Mouse (Mus musculus): Measurements from ENCODE around the gene Dctn1. TPM values are rescaled to one million over a fixed set of nuclear protein-coding genes. Genes with fewer than 3 reads are reported as not detected.

The Dctn1 gene
- polyA plus RNA-seq, 1 experiment: 83.0 TPM

DNA sequence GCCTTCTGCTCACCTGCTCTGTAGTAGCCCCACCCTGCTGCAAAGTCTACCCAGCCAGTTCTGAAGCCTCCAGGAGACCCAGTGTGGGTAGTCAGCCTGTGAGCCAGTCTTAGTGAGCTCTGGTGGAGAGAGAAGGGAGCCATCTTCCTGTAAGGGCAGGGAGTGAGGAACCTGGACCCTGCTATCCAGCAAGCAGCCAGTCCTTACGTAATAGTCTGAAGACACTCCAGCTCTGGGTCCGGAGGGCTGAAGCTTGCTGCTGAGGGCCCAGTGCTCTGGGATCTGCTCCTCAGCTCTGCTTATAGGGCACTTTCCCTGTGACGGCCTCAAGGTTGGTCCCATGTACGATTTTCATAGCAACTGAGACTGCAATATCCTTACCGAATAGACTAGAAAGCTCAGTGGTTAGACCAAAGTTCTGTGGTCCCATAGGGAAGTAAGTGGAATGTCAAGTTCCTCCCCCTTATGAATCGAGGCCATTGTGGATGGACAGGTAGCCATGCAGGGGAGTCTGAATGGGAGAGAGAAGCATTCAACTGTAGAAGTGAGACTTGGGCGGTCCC, 30.7 kb upstream of the Dctn1 start, which contains the start of gene Rtkn:
Gene Rtkn (plus strand): TSS at position 513 of the 563 bp plus-strand sequence.
- no peaks in the 10 kb centered on the region for H3K27me3 ChIP-seq (ENCODE audit: control insufficient read depth, insufficient read depth, insufficient read length)
- no peak for TF ChIP-seq CTCF (IDR thresholded peaks at IDR 0.05; ENCODE audit: control insufficient read depth, insufficient read depth, insufficient read length)
- no peak for TF ChIP-seq MYOD1 (IDR thresholded peaks at IDR 0.05; ENCODE audit: control insufficient read depth, insufficient read length, low read depth)
- no peak for TF ChIP-seq CEBPB (IDR thresholded peaks at IDR 0.05; ENCODE audit: low read depth)
- no peak for TF ChIP-seq FOSL1 (IDR thresholded peaks at IDR 0.05; ENCODE audit: insufficient read depth, low read length, poor library complexity, severe bottlenecking)
- no peak for TF ChIP-seq MAX (IDR thresholded peaks at IDR 0.05)
- TF ChIP-seq USF1 (IDR thresholded peaks at IDR 0.05; ENCODE audit: low read depth): no peak
- TF ChIP-seq MYOG (IDR thresholded peaks at IDR 0.05; ENCODE audit: control insufficient read depth, extremely low read depth, insufficient read length): no peak
- H3K79me3 ChIP-seq (ENCODE audit: low read depth): peaks cover 29% of the 10 kb centered on the region

DNA sequence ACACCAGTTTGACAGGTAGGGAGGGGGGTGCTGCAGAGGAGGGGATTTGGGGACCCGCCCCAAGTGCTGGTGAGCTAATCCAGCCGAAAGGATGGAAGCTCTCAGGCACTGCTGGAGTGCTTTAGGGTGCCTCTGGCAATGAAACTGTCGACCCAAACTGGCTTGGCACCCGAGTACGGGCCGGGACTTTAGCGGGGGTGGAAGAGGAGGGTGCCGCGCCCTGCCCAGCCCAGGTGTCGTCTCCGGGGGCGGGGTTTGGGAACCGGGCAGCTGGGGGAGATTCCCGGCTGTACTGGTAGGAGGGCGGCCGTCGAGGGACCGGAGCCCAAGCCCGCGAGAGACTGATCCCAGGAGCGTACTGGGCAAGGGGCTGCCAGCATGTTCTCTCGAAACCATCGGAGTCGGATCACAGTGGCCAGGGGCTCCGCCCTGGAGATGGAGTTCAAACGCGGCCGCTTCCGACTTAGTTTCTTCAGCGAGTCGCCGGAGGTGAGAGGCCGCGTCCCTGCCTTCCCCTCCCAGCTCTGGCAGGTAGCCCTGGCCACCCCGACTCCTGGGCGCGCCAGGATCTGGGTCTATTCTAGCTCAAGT, 30.1 kb upstream of the Dctn1 start:
- H3K79me2 ChIP-seq (ENCODE audit: control insufficient read depth, insufficient read depth): peaks cover 53% of the 10 kb centered on the region
- peaks cover 34% of the 10 kb centered on the region for H3K79me3 ChIP-seq (ENCODE audit: low read depth)
- H3K27me3 ChIP-seq (ENCODE audit: control insufficient read depth, insufficient read depth, insufficient read length): no peaks in the 10 kb centered on the region
- H3K4me3 ChIP-seq (ENCODE audit: insufficient read depth, poor library complexity, severe bottlenecking): peak overlapping the region; percentile 64
- H3K36me3 ChIP-seq (ENCODE audit: control insufficient read depth, insufficient read depth): peaks cover 10% of the 10 kb centered on the region
- H3ac ChIP-seq (ENCODE audit: control insufficient read depth, insufficient read length, low read depth): peak overlapping the region; percentile 84
- TF ChIP-seq CEBPB (IDR thresholded peaks at IDR 0.05; ENCODE audit: low read depth) (no peak), CTCF (IDR thresholded peaks at IDR 0.05; ENCODE audit: control insufficient read depth, insufficient read depth, insufficient read length) (no peak), MAX (IDR thresholded peaks at IDR 0.05) (no peak), MYOD1 (IDR thresholded peaks at IDR 0.05; ENCODE audit: control insufficient read depth, insufficient read length, low read depth) (no peak), FOSL1 (IDR thresholded peaks at IDR 0.05; ENCODE audit: insufficient read depth, low read length, poor library complexity, severe bottlenecking) (no peak), USF1 (IDR thresholded peaks at IDR 0.05; ENCODE audit: low read depth) (no peak), MYOG (IDR thresholded peaks at IDR 0.05; ENCODE audit: control insufficient read depth, extremely low read depth, insufficient read length) (no peak)

More for the DNA sequence above, 30.7 kb upstream of the Dctn1 start, which contains the start of gene Rtkn:
- H3K36me3 ChIP-seq (ENCODE audit: control insufficient read depth, insufficient read depth): peaks cover 10% of the 10 kb centered on the region
- peaks cover 46% of the 10 kb centered on the region for H3K79me2 ChIP-seq (ENCODE audit: control insufficient read depth, insufficient read depth)
- peak within 1 kb of the TSS; percentile 84 for H3ac ChIP-seq (ENCODE audit: control insufficient read depth, insufficient read length, low read depth)
- H3K4me3 ChIP-seq (ENCODE audit: insufficient read depth, poor library complexity, severe bottlenecking): peak within 1 kb of the TSS; percentile 64

DNA sequence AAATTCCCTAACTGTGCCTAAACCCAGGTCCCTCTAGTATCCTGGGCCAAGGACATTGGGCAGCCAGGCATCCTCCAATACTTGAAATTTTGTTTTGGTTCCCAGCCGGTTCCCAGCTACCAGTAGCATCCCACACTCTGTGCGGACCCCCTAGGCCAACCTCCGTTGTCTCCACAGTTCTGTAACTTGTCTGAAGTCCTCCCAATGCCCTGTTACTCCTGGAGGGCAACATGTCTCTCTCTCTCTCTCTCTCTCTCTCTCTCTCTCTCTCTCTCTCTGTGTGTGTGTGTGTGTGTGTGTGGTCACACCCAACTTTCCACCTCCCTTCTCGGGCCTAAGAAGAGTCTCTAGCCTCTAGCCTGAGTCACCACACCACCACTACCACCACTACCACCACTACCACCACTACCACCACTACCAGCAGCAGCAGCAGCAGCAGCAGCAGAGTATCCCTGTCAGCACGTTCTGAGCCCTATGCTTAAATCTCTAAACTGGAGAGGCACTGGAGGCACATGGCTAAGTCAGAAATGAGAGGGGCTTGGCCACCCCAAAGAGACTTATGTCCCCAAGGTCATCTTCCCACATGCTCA, 29.3 kb upstream of the Dctn1 start:
- TF ChIP-seq MAX (IDR thresholded peaks at IDR 0.05): peak; percentile 50
- TF ChIP-seq USF1 (IDR thresholded peaks at IDR 0.05; ENCODE audit: low read depth): no peak
- H3K79me3 ChIP-seq (ENCODE audit: low read depth): peaks cover 34% of the 10 kb centered on the region
- H3ac ChIP-seq (ENCODE audit: control insufficient read depth, insufficient read length, low read depth): peak overlapping the region; percentile 84
- H3K4me3 ChIP-seq (ENCODE audit: insufficient read depth, poor library complexity, severe bottlenecking): peak overlapping the region; percentile 64
- peaks cover 10% of the 10 kb centered on the region for H3K36me3 ChIP-seq (ENCODE audit: control insufficient read depth, insufficient read depth)
- H3K79me2 ChIP-seq (ENCODE audit: control insufficient read depth, insufficient read depth): peaks cover 60% of the 10 kb centered on the region
- no peaks in the 10 kb centered on the region for H3K27me3 ChIP-seq (ENCODE audit: control insufficient read depth, insufficient read depth, insufficient read length)

DNA sequence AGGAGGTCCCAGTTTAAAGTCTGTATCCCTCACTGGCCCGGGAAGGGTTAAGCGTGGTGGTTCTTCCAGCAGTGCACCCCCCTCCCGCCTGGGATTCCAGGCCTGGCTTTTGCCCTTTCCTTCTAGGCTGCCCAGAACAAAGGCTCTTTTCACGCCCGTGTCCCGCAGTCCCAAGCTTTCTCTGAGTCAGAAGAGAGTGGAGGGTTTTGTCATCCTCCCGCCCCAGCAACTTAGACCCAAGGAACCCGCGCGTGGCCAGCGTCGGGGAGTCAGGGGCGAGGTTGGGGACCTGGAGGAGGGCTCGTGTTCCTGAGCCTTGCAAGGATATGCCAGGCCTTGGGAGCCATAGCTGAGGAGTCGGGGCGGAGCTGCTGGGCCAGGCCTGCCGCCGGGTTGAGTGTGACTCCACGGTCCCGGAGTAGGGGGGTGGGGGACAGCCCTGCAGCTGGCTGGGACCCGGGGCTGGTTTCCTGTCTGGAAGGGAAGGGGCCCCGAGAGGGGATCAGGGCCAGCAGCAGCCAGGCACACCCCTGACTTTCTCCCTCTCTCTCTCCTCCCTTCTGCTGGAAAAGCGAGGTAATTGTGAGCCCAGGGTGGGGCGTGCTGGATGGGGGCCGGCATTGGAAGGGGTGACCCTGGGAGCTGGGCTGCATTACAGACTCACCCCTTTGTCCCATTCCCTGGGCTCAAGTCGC, 28.7 kb upstream of the Dctn1 start:
- TF ChIP-seq CEBPB (IDR thresholded peaks at IDR 0.05; ENCODE audit: low read depth): no peak
- TF ChIP-seq MYOD1 (IDR thresholded peaks at IDR 0.05; ENCODE audit: control insufficient read depth, insufficient read length, low read depth): no peak
- TF ChIP-seq FOSL1 (IDR thresholded peaks at IDR 0.05; ENCODE audit: insufficient read depth, low read length, poor library complexity, severe bottlenecking): no peak
- no peak for TF ChIP-seq CTCF (IDR thresholded peaks at IDR 0.05; ENCODE audit: control insufficient read depth, insufficient read depth, insufficient read length)
- no peak for TF ChIP-seq MAX (IDR thresholded peaks at IDR 0.05)
- TF ChIP-seq USF1 (IDR thresholded peaks at IDR 0.05; ENCODE audit: low read depth): no peak
- TF ChIP-seq MYOG (IDR thresholded peaks at IDR 0.05; ENCODE audit: control insufficient read depth, extremely low read depth, insufficient read length): no peak
- Histone ChIP-seq H3ac (ENCODE audit: control insufficient read depth, insufficient read length, low read depth) (peak overlapping the region; percentile 83), H3K36me3 (ENCODE audit: control insufficient read depth, insufficient read depth) (peaks cover 10% of the 10 kb centered on the region), H3K4me3 (ENCODE audit: insufficient read depth, poor library complexity, severe bottlenecking) (peak overlapping the region; percentile 64), H3K79me2 (ENCODE audit: control insufficient read depth, insufficient read depth) (peaks cover 66% of the 10 kb centered on the region), H3K79me3 (ENCODE audit: low read depth) (peaks cover 34% of the 10 kb centered on the region), H3K27me3 (ENCODE audit: control insufficient read depth, insufficient read depth, insufficient read length) (no peaks in the 10 kb centered on the region)

DNA sequence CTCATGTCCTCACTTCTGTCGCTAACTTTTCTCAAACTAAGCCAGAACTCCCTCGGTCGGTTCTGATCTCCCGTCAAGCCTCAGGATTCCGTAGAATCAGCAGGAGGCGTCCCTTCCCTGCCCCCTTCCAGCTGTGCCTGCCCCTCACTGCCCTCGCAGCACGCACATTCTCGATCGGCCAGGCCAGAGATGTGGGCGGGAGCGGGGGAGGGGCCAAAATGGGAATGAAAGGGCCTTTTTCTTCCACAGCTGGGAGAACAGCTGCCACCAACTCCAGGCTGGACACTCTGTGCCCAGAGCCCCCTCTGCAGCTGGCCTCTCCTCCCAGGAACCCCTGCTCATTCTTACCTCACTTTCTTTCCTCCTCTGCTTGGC, 28.2 kb upstream of the Dctn1 start:
- no peaks in the 10 kb centered on the region for H3K27me3 ChIP-seq (ENCODE audit: control insufficient read depth, insufficient read depth, insufficient read length)
- peak; percentile 99 for TF ChIP-seq MYOD1 (IDR thresholded peaks at IDR 0.05; ENCODE audit: control insufficient read depth, insufficient read length, low read depth)
- peak; percentile 55 for TF ChIP-seq MAX (IDR thresholded peaks at IDR 0.05)
- no peak for TF ChIP-seq FOSL1 (IDR thresholded peaks at IDR 0.05; ENCODE audit: insufficient read depth, low read length, poor library complexity, severe bottlenecking)
- no peak for TF ChIP-seq CEBPB (IDR thresholded peaks at IDR 0.05; ENCODE audit: low read depth)
- H3K79me2 ChIP-seq (ENCODE audit: control insufficient read depth, insufficient read depth): peaks cover 72% of the 10 kb centered on the region
- peak overlapping the region; percentile 84 for H3ac ChIP-seq (ENCODE audit: control insufficient read depth, insufficient read length, low read depth)
- H3K4me3 ChIP-seq (ENCODE audit: insufficient read depth, poor library complexity, severe bottlenecking): peak overlapping the region; percentile 64
- peaks cover 34% of the 10 kb centered on the region for H3K79me3 ChIP-seq (ENCODE audit: low read depth)
- H3K36me3 ChIP-seq (ENCODE audit: control insufficient read depth, insufficient read depth): peaks cover 10% of the 10 kb centered on the region
